Mouse (Mus musculus) cortical plate, adult 2 months (tissue): Measurements from ENCODE around the gene Prkcz.

Experiments
- CTCF ChIP-seq: fragments of 200-500 bp; IDR thresholded peaks from 2 replicates; pipeline ENCODE4 v1.5.1; 2011; ENCODE audit warnings: mild to moderate bottlenecking, control low read depth, low read length; ENCODE audit not compliant: insufficient read depth; ENCODE audit errors: extremely low read depth
- POLR2A ChIP-seq: fragments of 200-500 bp; IDR thresholded peaks from 2 replicates; pipeline ENCODE4 v1.6.1; 2011; ENCODE audit warnings: mild to moderate bottlenecking, low read length, control low read depth; ENCODE audit not compliant: insufficient read depth; ENCODE audit errors: extremely low read depth

DNA sequence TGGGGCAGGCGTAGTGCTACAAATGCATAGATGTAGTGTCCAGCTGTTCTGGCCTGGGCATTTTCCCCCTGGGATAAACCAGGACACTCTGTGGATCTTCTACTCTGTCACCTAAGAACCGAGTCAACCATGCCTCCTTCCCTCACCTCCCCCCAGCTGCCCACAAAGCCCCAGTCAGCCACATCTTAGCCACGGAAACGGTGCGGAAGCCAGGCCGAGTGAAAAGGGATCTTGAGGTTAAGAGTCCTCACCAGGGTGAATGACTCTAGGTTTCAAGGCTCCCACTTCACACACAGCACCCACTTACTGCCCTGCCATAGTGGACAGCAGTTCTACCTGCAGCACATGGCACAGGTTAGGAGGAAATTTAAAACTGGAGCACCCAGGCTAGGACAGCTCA is 7.1 kb downstream of the Prkcz start:
- TF ChIP-seq CTCF = no peak
- TF ChIP-seq POLR2A = no peak
